Mouse (Mus musculus) midbrain, embryonic 11.5 days (tissue): ENCODE measurements around the gene Zfp825. TPM values are rescaled to one million over a fixed set of nuclear protein-coding genes. Genes with fewer than 3 reads are reported as not detected.
"Not testable (repeated sequence)": the region's sequence is repeated elsewhere in the genome, so short reads cannot be mapped to it uniquely, and the experiment has no call there.

Experiments
- ATAC-seq: fragments of 200-750 bp; cut with Nextera tagmentation; 2 replicates; pipeline ENCODE4 v1.8.0; 2017; ENCODE audit warnings: moderate TSS enrichment, moderate library complexity; ENCODE audit not compliant: low FRiP score
- DNase-seq: peaks from one replicate; pipeline ENCODE4 v3.0.0; 2015; ENCODE audit warnings: low spot score; ENCODE audit errors: missing footprints
- H3K27ac ChIP-seq: fragments of 300-500 bp; sonication (generic); 2 replicates; pipeline ENCODE4 v1.5.1; 2014; ENCODE audit warnings: low read depth, low read length
- H3K27me3 ChIP-seq: fragments of 300-500 bp; sonication (generic); 2 replicates; pipeline ENCODE4 v1.6.1; 2014; ENCODE audit warnings: mild to moderate bottlenecking, low read length, moderate library complexity, mixed read lengths; ENCODE audit not compliant: control insufficient read depth, insufficient read depth
- H3K36me3 ChIP-seq: fragments of 300-500 bp; sonication (generic); 2 replicates; pipeline ENCODE4 v1.6.1; 2014; ENCODE audit warnings: mild to moderate bottlenecking, low read length, moderate library complexity, mixed read lengths; ENCODE audit not compliant: control insufficient read depth, insufficient read depth
- H3K4me1 ChIP-seq: fragments of 300-500 bp; sonication (generic); 2 replicates; pipeline ENCODE4 v1.6.1; 2014; ENCODE audit warnings: low read length; ENCODE audit not compliant: control insufficient read depth, insufficient read depth
- H3K4me2 ChIP-seq: fragments of 300-500 bp; sonication (generic); 2 replicates; pipeline ENCODE4 v1.6.1; 2014; ENCODE audit warnings: mild to moderate bottlenecking, moderate library complexity
- H3K4me3 ChIP-seq: fragments of 300-500 bp; sonication (generic); 2 replicates; pipeline ENCODE4 v1.5.1; 2014; ENCODE audit warnings: low read depth, low read length
- H3K9ac ChIP-seq: fragments of 300-500 bp; sonication (generic); 2 replicates; pipeline ENCODE4 v1.6.1; 2014; ENCODE audit warnings: low read length
- H3K9me3 ChIP-seq: fragments of 300-500 bp; sonication (generic); 2 replicates; pipeline ENCODE4 v1.6.1; 2016; ENCODE audit warnings: low read length; ENCODE audit not compliant: control insufficient read depth
- WGBS: fragments of 180-500 bp; shearing (Covaris S2); extraction: QIAGEN DNeasy Blood & Tissue Kit; methylation state at CpG from one replicate; pipeline ENCODE4 v1.1.7; 2014; 5-methylcytosine and 5-hydroxymethylcytosine counted together
- polyA plus RNA-seq: library from polyadenylated mRNA; unstranded; fragments of >200 nt; fragmentation: Nextera tagmentation; extraction: Ambion mirVana; gene quantifications from 2 replicates; pipeline ENCODE4 v1.2.1, GENCODE M21; 2014

The Zfp825 gene
- polyA plus RNA-seq, 1 experiment from 2014 or later = 23.7 TPM

- 3% methylated on average over 3 of the region's 3 CpGs for WGBS
- H3K36me3 ChIP-seq, ATAC-seq, H3K9me3 ChIP-seq, H3K27ac ChIP-seq, H3K4me1 ChIP-seq, H3K27me3 ChIP-seq: not testable (repeated sequence)
- Histone ChIP-seq H3K9ac (peak overlapping the region; percentile 63), H3K4me3 (peak overlapping the region; percentile 39), H3K4me2 (peak overlapping the region; percentile 61)
- peak; percentile 94 for DNase-seq
Measured at GRCm38 (mm10) chr13:74522141-74522480, 28.3 kb upstream of the Zfp825 start.

GRCm38 (mm10) chr13:74507981-74508380 lies 14.2 kb upstream of the Zfp825 start:
- ATAC-seq, H3K9me3 ChIP-seq, H3K4me3 ChIP-seq, H3K9ac ChIP-seq, DNase-seq, H3K4me1 ChIP-seq, H3K27ac ChIP-seq, H3K4me2 ChIP-seq, H3K27me3 ChIP-seq, H3K36me3 ChIP-seq: not testable (repeated sequence)
- WGBS = 85% methylated on average over 6 of the region's 6 CpGs

GRCm38 (mm10) chr13:74502851-74503250 lies 9.1 kb upstream of the Zfp825 start:
- H3K4me3 ChIP-seq, H3K4me1 ChIP-seq, H3K27me3 ChIP-seq, H3K9ac ChIP-seq, DNase-seq, H3K36me3 ChIP-seq, H3K9me3 ChIP-seq, ATAC-seq, H3K4me2 ChIP-seq, H3K27ac ChIP-seq: not testable (repeated sequence)
- 53% methylated on average over 1 of the region's 1 CpGs for WGBS

- H3K4me2 ChIP-seq, H3K9ac ChIP-seq, H3K4me3 ChIP-seq, DNase-seq, H3K4me1 ChIP-seq, H3K9me3 ChIP-seq, H3K27ac ChIP-seq, H3K36me3 ChIP-seq, ATAC-seq, H3K27me3 ChIP-seq: not testable (repeated sequence)
- 45% methylated on average over 1 of the region's 1 CpGs for WGBS
Measured at GRCm38 (mm10) chr13:74499696-74500095, 5.9 kb upstream of the Zfp825 start.

- H3K4me2 ChIP-seq, DNase-seq, H3K27me3 ChIP-seq, H3K9me3 ChIP-seq, H3K9ac ChIP-seq, H3K27ac ChIP-seq, ATAC-seq, H3K4me1 ChIP-seq, H3K4me3 ChIP-seq, H3K36me3 ChIP-seq: not testable (repeated sequence)
- WGBS = 82% methylated on average over 3 of the region's 3 CpGs
Measured at GRCm38 (mm10) chr13:74484326-74484725, 9.5 kb downstream of the Zfp825 start.

- not testable (repeated sequence) for H3K36me3 ChIP-seq, DNase-seq, H3K9me3 ChIP-seq, ATAC-seq, H3K27me3 ChIP-seq, H3K4me3 ChIP-seq, H3K4me1 ChIP-seq, H3K4me2 ChIP-seq, H3K9ac ChIP-seq, H3K27ac ChIP-seq
- 86% methylated on average over 2 of the region's 2 CpGs for WGBS
Measured at GRCm38 (mm10) chr13:74471468-74471867, 22.3 kb downstream of the Zfp825 start.

- peak overlapping the region; percentile 42 for H3K4me2 ChIP-seq
- under 1% methylated on average over 23 of the region's 23 CpGs for WGBS
- H3K9ac ChIP-seq = peak overlapping the region; percentile 75
- H3K27me3 ChIP-seq = no peaks in the 10 kb centered on the region
- peak; percentile 97 for DNase-seq
- H3K9me3 ChIP-seq = no peaks in the 10 kb centered on the region
- no peaks in the 10 kb centered on the region for H3K4me1 ChIP-seq
- peak overlapping the region; percentile 55 for H3K4me3 ChIP-seq
- ATAC-seq = peak; percentile 99
- H3K36me3 ChIP-seq = no peaks in the 10 kb centered on the region
- H3K27ac ChIP-seq = peak overlapping the region; percentile 84
Measured at GRCm38 (mm10) chr13:74462699-74463385, 30.9 kb downstream of the Zfp825 start.

- not testable (repeated sequence) for H3K27ac ChIP-seq, H3K9me3 ChIP-seq, H3K4me1 ChIP-seq, DNase-seq, ATAC-seq, H3K36me3 ChIP-seq, H3K27me3 ChIP-seq
- H3K4me3 ChIP-seq = peak overlapping the region; percentile 55
- peak overlapping the region; percentile 75 for H3K9ac ChIP-seq
- WGBS = 4% methylated on average over 7 of the region's 7 CpGs
- peak overlapping the region; percentile 42 for H3K4me2 ChIP-seq
Measured at GRCm38 (mm10) chr13:74462318-74462698, 31.5 kb downstream of the Zfp825 start.

GRCm38 (mm10) chr13:74439895-74440294 lies 53.9 kb downstream of the Zfp825 start:
- ATAC-seq = peak; percentile 40; the same call in 1 of the 2 replicates
- Histone ChIP-seq H3K27ac (no peak overlapping the region), H3K4me1 (no peaks in the 10 kb centered on the region), H3K36me3 (no peaks in the 10 kb centered on the region), H3K9me3 (peaks cover 2% of the 10 kb centered on the region; the same call in 1 of the 2 replicates), H3K27me3 (no peaks in the 10 kb centered on the region), H3K4me3 (no peak overlapping the region), H3K4me2 (no peak overlapping the region), H3K9ac (no peak overlapping the region)
- DNase-seq = no peak
- WGBS = 28% methylated on average over 19 of the region's 19 CpGs
